Mouse (Mus musculus) hindbrain, embryonic 16.5 days (tissue): ENCODE measurements around the gene Btbd11. TPM values are rescaled to one million over a fixed set of nuclear protein-coding genes. Genes with fewer than 3 reads are reported as not detected.

ENCODE experiments used
- ATAC-seq: fragments of 200-750 bp; cut with Nextera tagmentation; 2 replicates; pipeline ENCODE4 v1.8.0; 2017; ENCODE audit warnings: moderate TSS enrichment, moderate library complexity
- H3K27ac ChIP-seq: fragments of 300-500 bp; sonication (generic); 2 replicates; pipeline ENCODE4 v1.5.1; 2014; ENCODE audit warnings: low read depth, mild to moderate bottlenecking, control low read depth, low read length, moderate library complexity
- H3K27me3 ChIP-seq: fragments of 300-500 bp; sonication (generic); replicated peaks from 2 replicates; pipeline ENCODE4 v1.6.1; 2014; ENCODE audit warnings: low read length; ENCODE audit not compliant: control insufficient read depth, insufficient read depth
- H3K36me3 ChIP-seq: fragments of 300-500 bp; sonication (generic); 2 replicates; pipeline ENCODE4 v1.6.1; 2014; ENCODE audit warnings: mild to moderate bottlenecking, low read length, moderate library complexity, mixed read lengths; ENCODE audit not compliant: control insufficient read depth, insufficient read depth
- H3K4me1 ChIP-seq: fragments of 300-500 bp; sonication (generic); 2 replicates; pipeline ENCODE4 v1.6.1; 2014; ENCODE audit warnings: low read depth, low read length; ENCODE audit not compliant: control insufficient read depth, insufficient read depth
- H3K4me2 ChIP-seq: fragments of 300-500 bp; sonication (generic); 2 replicates; pipeline ENCODE4 v1.6.1; 2014; ENCODE audit warnings: mild to moderate bottlenecking, low read length, control low read depth, moderate library complexity
- H3K4me3 ChIP-seq: fragments of 300-500 bp; sonication (generic); 2 replicates; pipeline ENCODE4 v1.5.1; 2014; ENCODE audit warnings: mild to moderate bottlenecking, low read length, control low read depth, moderate library complexity
- H3K9ac ChIP-seq: fragments of 300-500 bp; sonication (generic); 2 replicates; pipeline ENCODE4 v1.6.1; 2014; ENCODE audit warnings: low read depth, mild to moderate bottlenecking, control low read depth, low read length, moderate library complexity
- H3K9me3 ChIP-seq: fragments of 300-500 bp; sonication (generic); 2 replicates; pipeline ENCODE4 v1.6.1; 2014; ENCODE audit warnings: mild to moderate bottlenecking, low read length, moderate library complexity; ENCODE audit not compliant: control insufficient read depth
- WGBS: fragments of 180-500 bp; shearing (Covaris S2); extraction: QIAGEN DNeasy Blood & Tissue Kit; methylation state at CpG from one replicate; pipeline ENCODE4 v1.1.7; 2014; 5-methylcytosine and 5-hydroxymethylcytosine counted together
- polyA plus RNA-seq: library from polyadenylated mRNA; unstranded; fragments of >200 nt; fragmentation: Nextera tagmentation; extraction: Ambion mirVana; gene quantifications from 2 replicates; pipeline ENCODE4 v1.2.1, GENCODE M21; 2015

Gene Btbd11
- polyA plus RNA-seq, 1 experiment from 2014 or later, result 25.4 TPM

DNA sequence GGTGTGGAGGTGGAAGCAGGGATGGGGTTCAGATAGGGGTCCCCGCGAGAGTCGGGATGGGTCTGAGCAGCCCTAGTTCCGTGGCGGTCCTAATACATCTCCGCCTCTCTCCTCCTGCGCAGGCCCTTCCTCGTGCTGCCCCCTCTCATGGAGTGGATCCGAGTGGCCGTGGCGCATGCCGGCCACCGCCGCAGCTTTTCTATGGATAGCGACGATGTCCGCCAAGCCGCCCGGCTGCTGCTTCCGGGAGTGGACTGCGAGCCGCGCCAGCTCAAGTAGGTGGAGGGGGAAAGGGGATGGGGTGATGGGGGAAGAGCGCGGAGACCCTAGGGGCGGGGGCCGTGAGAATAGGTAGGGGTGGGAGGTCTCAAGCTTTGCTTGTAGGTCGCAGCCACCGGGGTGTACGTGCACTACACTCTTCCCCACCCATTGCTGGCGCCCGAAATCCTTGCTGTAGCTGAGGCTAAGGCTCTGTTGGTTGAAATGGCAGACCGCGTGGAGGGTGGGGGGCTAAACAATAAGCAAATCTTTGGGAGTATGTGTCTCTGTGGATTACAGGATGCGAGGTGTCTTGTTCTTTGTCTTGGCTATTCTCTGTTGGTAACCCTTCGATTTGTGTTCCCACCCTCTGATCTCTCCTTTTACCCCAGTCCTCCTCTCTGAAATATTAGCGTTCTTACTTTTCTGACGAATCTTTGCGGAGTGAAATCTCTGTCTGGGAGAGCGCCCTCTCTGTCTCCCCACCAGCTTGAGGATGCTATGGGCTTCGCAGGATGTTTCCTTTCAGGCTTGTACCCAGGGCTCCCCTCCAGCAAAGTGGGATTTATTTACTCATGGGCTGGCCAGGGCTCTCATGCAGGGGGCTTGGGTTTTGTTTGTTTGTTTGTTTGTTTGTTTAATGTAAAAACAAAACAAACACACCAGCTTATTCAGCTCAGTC is 212.3 kb downstream of the Btbd11 start:
- H3K4me2 ChIP-seq, result peak overlapping the region; percentile 85
- H3K9me3 ChIP-seq, result no peaks in the 10 kb centered on the region
- H3K36me3 ChIP-seq, result no peaks in the 10 kb centered on the region
- peaks cover 4% of the 10 kb centered on the region for H3K4me1 ChIP-seq
- WGBS, result under 1% methylated on average over 39 of the region's 41 CpGs
- H3K27ac ChIP-seq, result peak overlapping the region; percentile 69
- no peaks in the 10 kb centered on the region for H3K27me3 ChIP-seq
- peak; percentile 83 for ATAC-seq
- peak overlapping the region; percentile 73 for H3K9ac ChIP-seq
- H3K4me3 ChIP-seq, result peak overlapping the region; percentile 53

DNA sequence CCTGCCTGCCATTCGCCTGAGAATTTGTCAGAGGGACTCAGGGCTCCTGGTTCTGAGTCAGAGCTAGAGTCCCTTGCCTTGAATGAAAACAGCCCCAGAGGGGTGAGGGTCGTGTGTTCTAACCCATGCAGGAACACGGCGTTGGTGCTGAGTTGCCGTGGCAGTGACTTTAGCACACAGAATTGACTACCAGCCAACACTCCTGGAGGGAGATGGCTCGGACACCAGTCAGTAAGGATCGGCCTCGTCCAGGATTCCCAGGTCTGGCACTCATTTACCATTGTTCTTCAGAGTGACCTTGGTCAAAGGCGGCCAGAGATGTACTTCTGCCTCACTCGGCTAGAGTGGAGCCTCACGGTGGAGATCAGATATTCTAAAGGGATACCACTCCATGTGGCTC is 215.9 kb downstream of the Btbd11 start:
- Histone ChIP-seq H3K36me3 (no peaks in the 10 kb centered on the region), H3K27ac (no peak overlapping the region), H3K4me2 (no peak overlapping the region), H3K27me3 (no peaks in the 10 kb centered on the region), H3K9me3 (no peaks in the 10 kb centered on the region), H3K4me3 (no peak overlapping the region), H3K9ac (no peak overlapping the region), H3K4me1 (peaks cover 5% of the 10 kb centered on the region)
- 71% methylated on average over 11 of the region's 11 CpGs for WGBS
- ATAC-seq, result no peak

DNA sequence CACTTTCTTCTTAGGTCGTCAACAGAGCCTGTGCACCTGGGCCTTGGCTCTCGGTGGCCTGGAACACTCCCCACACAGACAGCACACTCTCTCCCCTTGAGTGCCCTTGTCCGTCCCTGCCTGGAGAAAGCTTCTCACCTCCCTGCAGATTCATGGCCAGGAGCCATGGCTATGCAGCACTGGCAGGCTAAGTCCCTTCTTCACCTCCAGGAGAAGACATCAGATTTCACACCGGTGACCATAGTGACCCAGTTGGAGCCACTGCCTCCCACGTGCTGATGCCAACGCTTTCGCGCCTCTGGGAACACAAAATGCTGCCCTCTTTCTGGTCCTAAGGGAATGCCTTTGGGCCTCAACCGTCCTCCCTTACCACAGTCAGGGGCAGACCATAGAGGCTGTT is 217.9 kb downstream of the Btbd11 start:
- H3K9me3 ChIP-seq, result no peaks in the 10 kb centered on the region
- H3K4me1 ChIP-seq, result 0 out of 2 replicates have a peak, but pooled peaks cover 2% of the 10 kb centered on the region
- H3K4me3 ChIP-seq, result no peak overlapping the region
- no peaks in the 10 kb centered on the region for H3K27me3 ChIP-seq
- H3K27ac ChIP-seq, result no peak overlapping the region
- H3K36me3 ChIP-seq, result no peaks in the 10 kb centered on the region
- no peak overlapping the region for H3K4me2 ChIP-seq
- ATAC-seq, result 0 out of 2 replicates have a peak, but pooled peaks have one; percentile 29
- 66% methylated on average over 9 of the region's 9 CpGs for WGBS
- H3K9ac ChIP-seq, result no peak overlapping the region

DNA sequence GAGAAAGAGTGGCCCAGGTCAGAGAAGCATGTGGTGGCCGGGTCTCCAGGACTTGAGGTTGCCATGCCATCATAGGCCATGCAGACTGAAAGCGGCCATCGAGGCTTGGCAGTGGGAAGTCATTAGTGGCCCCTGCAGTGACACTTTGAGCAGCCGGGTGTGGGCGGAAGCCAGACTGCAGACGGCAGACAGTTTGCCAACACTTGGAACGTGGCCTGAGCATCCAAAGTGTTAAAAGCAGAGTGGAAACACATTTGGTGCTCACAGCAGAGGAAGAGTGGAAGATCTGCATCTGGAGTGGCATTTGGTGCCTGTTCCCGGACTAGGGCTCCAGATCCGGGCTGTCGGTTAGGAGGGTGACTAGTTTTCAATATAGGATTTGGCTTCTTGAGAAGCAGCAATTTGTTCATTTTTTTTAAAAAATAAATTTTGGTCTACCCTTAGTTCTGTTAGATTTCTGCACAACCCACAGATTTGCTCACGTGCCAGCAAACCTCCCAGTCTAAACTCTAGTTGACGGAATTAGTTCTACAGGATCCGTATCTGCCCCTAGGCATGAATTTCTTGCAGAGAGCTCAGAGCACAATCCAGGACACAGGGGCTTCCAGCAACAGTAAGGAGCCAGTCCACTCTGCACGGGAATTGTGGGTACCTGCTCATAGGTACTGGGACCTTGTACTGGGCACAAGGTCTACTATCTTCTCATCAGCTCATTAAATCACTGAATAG is 222.1 kb downstream of the Btbd11 start:
- WGBS, result 69% methylated on average over 14 of the region's 14 CpGs
- peak; percentile 46; the same call in 1 of the 2 replicates for ATAC-seq
- H3K9ac ChIP-seq, result no peak overlapping the region

DNA sequence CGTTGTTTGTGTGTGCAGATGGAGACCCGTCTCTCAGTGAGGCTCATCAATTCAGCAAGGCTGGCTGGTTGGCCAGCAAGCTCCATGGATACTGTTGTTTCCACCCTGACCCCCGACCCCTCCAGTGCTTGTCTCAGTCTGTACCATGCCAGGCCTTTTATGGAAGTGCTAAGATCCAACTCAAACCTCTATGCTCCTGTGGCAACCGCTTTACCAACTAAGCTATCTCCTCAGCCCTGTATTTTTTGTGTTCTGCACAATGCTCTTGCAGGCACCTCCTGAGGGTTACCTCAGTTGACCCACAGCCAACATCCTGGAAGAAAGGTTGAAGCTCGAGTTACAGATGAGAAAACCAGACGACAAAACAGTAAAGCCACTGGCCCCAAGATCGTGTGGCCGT is 230.5 kb downstream of the Btbd11 start:
- no peak overlapping the region for H3K4me2 ChIP-seq
- H3K27ac ChIP-seq, result no peak overlapping the region
- H3K4me1 ChIP-seq, result no peaks in the 10 kb centered on the region
- no peaks in the 10 kb centered on the region for H3K27me3 ChIP-seq
- H3K9me3 ChIP-seq, result no peaks in the 10 kb centered on the region
- H3K4me3 ChIP-seq, result no peak overlapping the region
- ATAC-seq, result peak; percentile 62; the same call in 1 of the 2 replicates
- WGBS, result 34% methylated on average over 8 of the region's 8 CpGs
- H3K36me3 ChIP-seq, result no peaks in the 10 kb centered on the region
- no peak overlapping the region for H3K9ac ChIP-seq

More for the DNA sequence above, 222.1 kb downstream of the Btbd11 start:
- H3K4me3 ChIP-seq, result no peak overlapping the region
- H3K36me3 ChIP-seq, result no peaks in the 10 kb centered on the region
- no peaks in the 10 kb centered on the region for H3K9me3 ChIP-seq
- H3K27ac ChIP-seq, result no peak overlapping the region
- no peak overlapping the region for H3K4me2 ChIP-seq
- no peaks in the 10 kb centered on the region for H3K27me3 ChIP-seq
- 0 out of 2 replicates have a peak, but pooled peaks cover 2% of the 10 kb centered on the region for H3K4me1 ChIP-seq

DNA sequence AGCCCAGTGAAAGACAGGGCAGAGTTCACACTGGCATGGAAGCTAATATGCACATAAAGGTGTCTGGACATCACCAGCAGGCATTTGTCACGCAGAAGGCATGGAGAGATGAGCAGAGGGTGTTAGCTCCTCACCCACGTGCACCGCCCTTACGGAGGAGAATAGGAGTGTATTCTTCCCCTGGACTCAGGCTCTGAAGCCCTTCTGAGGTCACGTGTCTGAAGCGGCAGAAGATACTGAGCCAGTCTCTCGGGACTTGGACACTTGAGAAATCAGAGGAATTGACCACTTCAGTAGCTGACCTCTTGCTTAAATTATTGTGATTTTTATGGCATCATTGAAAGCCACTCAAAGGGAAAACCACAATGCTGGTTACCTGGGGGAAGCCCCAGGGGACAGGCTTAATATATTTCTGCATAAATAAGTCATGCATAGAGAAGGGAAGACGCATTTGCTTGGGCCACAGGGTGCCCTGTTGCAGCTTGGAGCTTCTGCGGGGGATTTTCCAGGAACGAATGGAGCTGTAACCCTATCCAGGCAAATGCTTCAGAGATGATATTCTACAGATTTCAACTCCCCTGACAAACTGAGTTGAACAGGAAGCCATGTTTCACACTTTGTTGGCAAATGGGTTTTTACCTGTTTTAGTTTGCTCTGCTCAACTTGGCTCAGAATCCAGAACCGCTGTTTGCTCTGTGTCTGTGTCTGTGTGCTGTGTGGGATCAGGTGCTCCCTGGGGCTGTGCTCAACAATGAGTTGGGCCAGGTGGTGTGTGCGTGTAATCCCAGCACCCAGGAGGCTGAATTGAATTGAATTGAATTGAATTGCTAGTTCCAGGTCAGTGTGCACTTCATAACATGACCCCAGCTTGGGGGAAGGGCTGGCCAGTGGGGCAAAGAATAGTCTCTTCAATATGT is 231.1 kb downstream of the Btbd11 start:
- ATAC-seq, result peak; percentile 28; the same call in 1 of the 2 replicates
- WGBS, result 37% methylated on average over 12 of the region's 12 CpGs
- Histone ChIP-seq H3K27me3 (no peaks in the 10 kb centered on the region), H3K4me3 (no peak overlapping the region), H3K9ac (no peak overlapping the region), H3K27ac (no peak overlapping the region), H3K4me1 (no peaks in the 10 kb centered on the region), H3K4me2 (no peak overlapping the region), H3K36me3 (no peaks in the 10 kb centered on the region), H3K9me3 (no peaks in the 10 kb centered on the region)

DNA sequence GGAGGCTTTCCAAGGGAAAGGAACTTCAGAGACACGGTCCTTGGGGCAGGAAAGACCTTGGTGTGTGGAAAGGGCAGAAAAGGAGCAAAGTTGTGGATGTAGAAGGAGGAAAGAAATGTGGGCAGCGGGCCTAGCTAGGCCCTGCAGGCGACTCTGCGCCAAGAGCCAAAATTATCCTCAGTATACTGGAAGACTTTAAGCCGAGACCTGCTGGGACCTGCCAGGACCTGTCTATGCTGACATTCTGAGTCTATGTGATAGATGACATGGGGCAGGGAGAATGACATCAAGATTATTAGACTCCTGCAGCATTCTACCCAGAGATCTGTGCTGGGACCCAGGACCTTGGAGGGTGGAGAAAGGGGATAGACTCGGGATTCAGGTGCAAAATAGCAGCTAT is 234.5 kb downstream of the Btbd11 start:
- Histone ChIP-seq H3K4me2 (no peak overlapping the region), H3K9me3 (no peaks in the 10 kb centered on the region), H3K27ac (no peak overlapping the region), H3K4me1 (peaks cover 6% of the 10 kb centered on the region), H3K27me3 (no peaks in the 10 kb centered on the region), H3K9ac (no peak overlapping the region), H3K4me3 (no peak overlapping the region), H3K36me3 (no peaks in the 10 kb centered on the region)
- 84% methylated on average over 6 of the region's 6 CpGs for WGBS
- no peak for ATAC-seq

DNA sequence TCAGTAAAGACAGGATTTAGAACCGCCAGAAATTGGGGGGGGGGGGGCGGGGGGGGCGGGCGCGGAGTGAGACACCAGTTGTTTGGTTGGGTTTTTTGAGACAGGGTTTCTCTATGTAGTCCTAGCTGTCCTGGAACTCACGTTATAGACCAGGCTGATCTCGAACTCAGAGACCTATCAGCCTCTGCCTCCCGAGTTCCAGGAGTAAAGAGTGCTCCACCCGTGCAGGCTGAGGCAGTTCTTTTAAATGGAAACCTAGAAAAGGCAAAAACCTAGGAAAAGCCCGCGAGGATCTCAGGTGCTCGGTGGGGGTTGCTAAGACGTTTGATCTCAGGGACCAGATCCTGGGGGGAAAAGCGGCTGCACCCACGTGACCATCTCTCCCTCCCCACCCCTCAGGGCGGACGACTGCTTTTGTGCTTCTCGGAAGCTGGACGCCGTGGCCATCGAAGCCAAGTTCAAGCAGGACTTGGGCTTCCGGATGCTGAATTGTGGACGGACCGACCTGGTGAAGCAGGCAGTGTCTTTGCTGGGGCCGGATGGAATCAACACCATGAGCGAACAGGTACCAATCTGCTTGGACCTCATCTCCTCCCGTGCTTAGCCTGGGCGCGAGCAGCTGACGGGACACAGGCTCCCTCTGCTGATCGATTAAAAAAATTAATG is 238.0 kb downstream of the Btbd11 start:
- Histone ChIP-seq H3K27me3 (no peaks in the 10 kb centered on the region), H3K9me3 (no peaks in the 10 kb centered on the region), H3K27ac (peak overlapping the region; percentile 65; the same call in 1 of the 2 replicates), H3K4me2 (peak overlapping the region; percentile 82), H3K9ac (peak overlapping the region; percentile 66), H3K4me3 (peak overlapping the region; percentile 45), H3K4me1 (peaks cover 6% of the 10 kb centered on the region), H3K36me3 (no peaks in the 10 kb centered on the region)
- 3% methylated on average over 31 of the region's 31 CpGs for WGBS
- peak; percentile 87 for ATAC-seq
